Mouse (Mus musculus) hindbrain, embryonic 11.5 days (tissue): ENCODE results near the gene Arl8a. TPM values are rescaled to one million over a fixed set of nuclear protein-coding genes. Genes with fewer than 3 reads are reported as not detected.
"Not testable (repeated sequence)": the region's sequence is repeated elsewhere in the genome, so short reads cannot be mapped to it uniquely, and the experiment has no call there.

ENCODE experiments used
- ATAC-seq: fragments of 200-750 bp; cut with Nextera tagmentation; 2 replicates; pipeline ENCODE4 v1.8.0; 2017; ENCODE audit warnings: mild to moderate bottlenecking, moderate TSS enrichment, moderate library complexity; ENCODE audit not compliant: low FRiP score
- DNase-seq: peaks from one replicate; pipeline ENCODE4 v3.0.0-alpha.2; 2015; ENCODE audit warnings: low spot score
- H3K27ac ChIP-seq: fragments of 300-500 bp; sonication (generic); 2 replicates; pipeline ENCODE4 v1.5.1; 2014; ENCODE audit warnings: mild to moderate bottlenecking, low read depth, low read length
- H3K27me3 ChIP-seq: fragments of 300-500 bp; sonication (generic); 2 replicates; pipeline ENCODE4 v1.6.1; 2014; ENCODE audit warnings: mild to moderate bottlenecking, low read length, moderate library complexity, mixed read lengths; ENCODE audit not compliant: control insufficient read depth, insufficient read depth
- H3K36me3 ChIP-seq: fragments of 300-500 bp; sonication (generic); 2 replicates; pipeline ENCODE4 v1.6.1; 2014; ENCODE audit warnings: mild to moderate bottlenecking, low read length, moderate library complexity, mixed read lengths; ENCODE audit not compliant: control insufficient read depth, insufficient read depth
- H3K4me1 ChIP-seq: fragments of 300-500 bp; sonication (generic); replicated peaks from 2 replicates; pipeline ENCODE4 v1.6.1; 2014; ENCODE audit warnings: low read length, mixed read lengths; ENCODE audit not compliant: control insufficient read depth, insufficient read depth
- H3K4me2 ChIP-seq: fragments of 300-500 bp; sonication (generic); replicated peaks from 2 replicates; pipeline ENCODE4 v1.6.1; 2014; ENCODE audit warnings: mild to moderate bottlenecking, low read depth, low read length
- H3K4me3 ChIP-seq: fragments of 300-500 bp; sonication (generic); 2 replicates; pipeline ENCODE4 v1.5.1; 2014; ENCODE audit warnings: low read depth, low read length
- H3K9ac ChIP-seq: fragments of 300-500 bp; sonication (generic); 2 replicates; pipeline ENCODE4 v1.6.1; 2014; ENCODE audit warnings: low read depth, low read length
- H3K9me3 ChIP-seq: fragments of 300-500 bp; sonication (generic); 2 replicates; pipeline ENCODE4 v1.6.1; 2016; ENCODE audit warnings: low read length; ENCODE audit not compliant: control insufficient read depth
- WGBS: fragments of 180-500 bp; shearing (Covaris S2); extraction: QIAGEN DNeasy Blood & Tissue Kit; methylation state at CpG from one replicate; pipeline ENCODE4 v1.1.7; 2014; 5-methylcytosine and 5-hydroxymethylcytosine counted together
- polyA plus RNA-seq: library from polyadenylated mRNA; unstranded; fragments of >200 nt; fragmentation: Nextera tagmentation; extraction: Ambion mirVana; gene quantifications from 2 replicates; pipeline ENCODE4 v1.2.1, GENCODE M21; 2014

Gene Arl8a
- 84.5 and 84.6 TPM in 2 replicates for polyA plus RNA-seq

- no peaks in the 10 kb centered on the region for H3K9me3 ChIP-seq
- H3K27me3 ChIP-seq: no peaks in the 10 kb centered on the region; the same call in 1 of the 2 replicates
- peak within 1 kb of the TSS; percentile 84 for H3K4me2 ChIP-seq
- ATAC-seq: peak; percentile 87
- peak within 1 kb of the TSS; percentile 97 for H3K4me3 ChIP-seq
- WGBS: under 1% methylated on average over 64 of the region's 78 CpGs
- peak; percentile 91 for DNase-seq
- H3K27ac ChIP-seq: peak within 1 kb of the TSS; percentile 90
- peaks cover 7% of the 10 kb centered on the region for H3K4me1 ChIP-seq
- H3K36me3 ChIP-seq: no peaks in the 10 kb centered on the region
- peak within 1 kb of the TSS; percentile 96 for H3K9ac ChIP-seq
Measured at GRCm38 (mm10) chr1:135146077-135146945, at the start of gene Arl8a. Gene Arl8a (plus strand): TSS chr1:135146824.

GRCm38 (mm10) chr1:135097441-135097840 is 49.2 kb upstream of the Arl8a start:
- Histone ChIP-seq H3K4me3 (no peak overlapping the region), H3K27me3 (no peaks in the 10 kb centered on the region; the same call in none of the 2 replicates), H3K9ac (no peak overlapping the region), H3K9me3 (no peaks in the 10 kb centered on the region), H3K4me1 (no peaks in the 10 kb centered on the region), H3K27ac (no peak overlapping the region), H3K4me2 (no peak overlapping the region), H3K36me3 (no peaks in the 10 kb centered on the region)
- DNase-seq: no peak
- WGBS: 91% methylated on average over 6 of the region's 6 CpGs
- no peak for ATAC-seq

DNA sequence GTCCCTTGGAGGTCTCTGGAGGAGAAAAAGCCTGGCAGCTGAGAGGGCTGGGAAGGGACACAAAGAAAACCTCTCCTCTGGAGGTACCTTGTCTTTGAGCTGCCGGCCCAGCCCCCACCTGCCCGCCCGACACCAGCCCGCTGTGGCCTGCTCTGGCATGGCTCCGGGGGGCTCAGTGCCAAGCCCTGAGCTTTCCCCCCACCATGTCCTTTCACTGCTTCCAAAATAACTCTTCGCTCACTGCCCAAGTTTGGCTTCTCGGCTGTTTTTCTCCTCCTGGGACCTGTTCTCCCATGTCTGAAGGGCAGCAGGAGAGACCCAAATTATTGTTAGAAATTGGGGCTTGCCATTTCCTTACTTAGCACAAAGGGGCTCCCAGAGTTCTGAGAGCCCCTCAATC is 48.2 kb upstream of the Arl8a start:
- H3K4me3 ChIP-seq: no peak overlapping the region
- no peak overlapping the region for H3K9ac ChIP-seq
- H3K4me1 ChIP-seq: no peaks in the 10 kb centered on the region
- DNase-seq (no peak), ATAC-seq (no peak)
- H3K36me3 ChIP-seq: no peaks in the 10 kb centered on the region
- no peak overlapping the region for H3K4me2 ChIP-seq
- no peak overlapping the region for H3K27ac ChIP-seq
- peaks cover 4% of the 10 kb centered on the region for H3K27me3 ChIP-seq
- WGBS: 87% methylated on average over 7 of the region's 7 CpGs
- no peaks in the 10 kb centered on the region for H3K9me3 ChIP-seq

DNA sequence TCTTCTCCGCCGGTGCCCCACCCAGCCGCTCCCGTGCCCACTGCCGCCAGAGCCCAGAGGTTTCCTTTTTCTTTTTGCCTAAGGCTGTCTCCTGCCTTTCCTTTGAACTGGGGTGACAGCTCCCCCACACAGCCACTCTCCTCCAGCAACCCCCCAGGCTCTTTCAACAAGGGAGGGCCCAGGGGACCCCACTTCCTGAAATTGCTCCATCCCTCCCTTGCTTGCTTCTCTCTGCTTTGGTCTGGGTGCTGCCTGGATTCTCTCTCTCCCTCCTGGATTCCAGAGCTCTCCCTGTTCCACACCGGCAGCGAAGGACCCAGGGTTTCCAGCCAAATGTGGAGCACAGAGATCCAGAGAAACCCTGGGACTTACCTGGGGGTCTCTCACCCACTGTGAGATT is 46.2 kb upstream of the Arl8a start:
- Histone ChIP-seq H3K9me3 (no peaks in the 10 kb centered on the region), H3K4me1 (no peaks in the 10 kb centered on the region), H3K4me2 (no peak overlapping the region), H3K27me3 (peaks cover 24% of the 10 kb centered on the region), H3K4me3 (no peak overlapping the region), H3K9ac (no peak overlapping the region), H3K27ac (no peak overlapping the region), H3K36me3 (no peaks in the 10 kb centered on the region)
- WGBS: 49% methylated on average over 7 of the region's 7 CpGs
- no peak for ATAC-seq
- DNase-seq: no peak

DNA sequence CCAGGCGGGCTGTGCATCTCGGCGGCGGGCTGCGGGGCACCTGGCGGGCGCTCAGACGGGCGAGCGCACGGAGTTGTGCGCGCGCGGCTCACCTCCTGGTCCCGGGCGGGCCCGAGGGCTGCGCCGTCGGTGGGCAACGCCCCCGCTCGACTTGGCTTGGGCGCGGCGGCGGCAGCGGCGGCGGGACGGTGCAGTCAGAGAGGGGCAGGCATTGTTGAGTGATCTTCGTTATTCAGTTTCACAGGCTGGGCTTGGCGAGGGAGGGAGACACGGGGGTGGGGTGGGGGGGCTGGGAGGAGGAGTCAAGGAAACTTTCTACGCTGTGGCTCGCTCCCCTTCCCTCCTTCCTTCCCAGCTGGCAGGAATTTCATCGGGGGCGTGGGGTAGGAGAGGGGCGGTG is 41.5 kb upstream of the Arl8a start, which contains the start of gene Lgr6:
Lgr6 (minus strand) TSS at position 153 of the 400 bp plus-strand sequence.
- peak; percentile 22; the same call in 1 of the 2 replicates for ATAC-seq
- Histone ChIP-seq H3K4me3 (peak within 1 kb of the TSS; percentile 27), H3K27me3 (peaks cover 31% of the 10 kb centered on the region), H3K9me3 (no peaks in the 10 kb centered on the region), H3K27ac (no peak within 1 kb of the TSS), H3K4me1 (no peaks in the 10 kb centered on the region), H3K36me3 (no peaks in the 10 kb centered on the region), H3K4me2 (peak within 1 kb of the TSS; percentile 53), H3K9ac (no peak within 1 kb of the TSS)
- WGBS: 0% methylated on average over 38 of the region's 40 CpGs
- DNase-seq: peak; percentile 50

- no peak for ATAC-seq
- 1% methylated on average over 8 of the region's 8 CpGs for WGBS
- Histone ChIP-seq H3K9me3 (no peaks in the 10 kb centered on the region), H3K9ac (no peak overlapping the region), H3K36me3 (no peaks in the 10 kb centered on the region), H3K4me2 (no peak overlapping the region), H3K27ac (no peak overlapping the region), H3K4me1 (no peaks in the 10 kb centered on the region), H3K27me3 (peaks cover 31% of the 10 kb centered on the region), H3K4me3 (no peak overlapping the region; the same call in 1 of the 2 replicates)
- peak; percentile 80 for DNase-seq
Measured at GRCm38 (mm10) chr1:135105951-135106350, 40.7 kb upstream of the Arl8a start.

DNA sequence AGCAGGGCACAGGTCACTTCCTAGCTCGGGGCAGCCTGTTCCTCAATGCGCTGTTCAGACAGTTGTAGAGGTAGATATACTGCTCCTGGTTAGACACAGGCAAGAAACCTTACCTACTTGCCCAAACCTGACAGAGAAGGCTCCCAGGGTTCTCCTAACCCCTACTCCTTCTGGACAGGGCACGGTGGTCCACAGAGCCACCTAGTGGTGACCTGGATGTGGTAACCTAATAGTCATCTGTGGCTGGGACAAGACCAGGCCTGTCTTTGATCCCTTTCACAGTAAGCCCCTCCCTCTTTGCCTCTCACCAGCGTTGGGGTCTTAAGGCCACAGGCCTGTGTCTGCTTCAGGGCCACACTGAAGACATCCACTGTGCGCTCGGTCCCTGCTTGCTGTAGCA is 38.0 kb upstream of the Arl8a start:
- no peaks in the 10 kb centered on the region for H3K4me1 ChIP-seq
- H3K9me3 ChIP-seq: no peaks in the 10 kb centered on the region
- DNase-seq (peak; percentile 61), ATAC-seq (no peak)
- H3K36me3 ChIP-seq: no peaks in the 10 kb centered on the region
- no peak overlapping the region for H3K9ac ChIP-seq
- peaks cover 26% of the 10 kb centered on the region for H3K27me3 ChIP-seq
- WGBS: 34% methylated on average over 6 of the region's 6 CpGs
- no peak overlapping the region for H3K4me3 ChIP-seq
- H3K27ac ChIP-seq: no peak overlapping the region
- no peak overlapping the region for H3K4me2 ChIP-seq

- no peak for ATAC-seq
- H3K9me3 ChIP-seq: no peaks in the 10 kb centered on the region
- 21% methylated on average over 6 of the region's 6 CpGs for WGBS
- H3K4me3 ChIP-seq: no peak overlapping the region
- H3K36me3 ChIP-seq: no peaks in the 10 kb centered on the region
- no peak overlapping the region for H3K27ac ChIP-seq
- no peak overlapping the region for H3K9ac ChIP-seq
- DNase-seq: peak; percentile 88
- H3K27me3 ChIP-seq: peaks cover 11% of the 10 kb centered on the region
- H3K4me2 ChIP-seq: no peak overlapping the region
- H3K4me1 ChIP-seq: no peaks in the 10 kb centered on the region
Measured at GRCm38 (mm10) chr1:135110075-135110474, 36.5 kb upstream of the Arl8a start.

- 53% methylated on average over 4 of the region's 5 CpGs for WGBS
- ATAC-seq, H3K9me3 ChIP-seq, H3K4me2 ChIP-seq, H3K36me3 ChIP-seq, H3K27me3 ChIP-seq, DNase-seq, H3K4me3 ChIP-seq, H3K27ac ChIP-seq, H3K9ac ChIP-seq, H3K4me1 ChIP-seq: not testable (repeated sequence)
Measured at GRCm38 (mm10) chr1:135111271-135111670, 35.4 kb upstream of the Arl8a start.
